Mouse (Mus musculus): ENCODE measurements around the gene Exo1.

DNA sequence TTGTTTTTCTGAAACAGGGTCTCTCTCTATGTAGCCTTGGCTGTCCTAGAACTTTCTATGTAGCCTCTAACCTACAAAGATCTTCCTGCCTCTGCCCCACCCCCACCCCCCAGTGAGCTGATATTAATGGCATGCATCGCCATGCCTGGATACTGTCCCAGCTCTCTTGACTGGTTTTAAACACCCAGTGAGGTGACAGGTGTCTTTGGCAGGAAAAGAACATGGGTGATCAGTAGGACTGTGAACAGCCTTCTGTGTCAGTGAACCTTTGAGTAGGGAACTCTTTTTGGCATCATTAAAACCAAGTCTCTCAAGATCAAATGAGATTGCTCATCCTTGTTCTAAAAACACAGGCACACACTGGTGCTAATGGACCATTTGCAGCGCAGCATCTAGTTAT lies 81.4 kb downstream of the Exo1 start:
- TF ChIP-seq POLR2A (IDR thresholded peaks at IDR 0.05; ENCODE audit: low read depth, low read length) (no peak), CTCF (IDR thresholded peaks at IDR 0.05; ENCODE audit: borderline replicate concordance, insufficient read depth, low read length) (no peak)
